Mouse (Mus musculus) stomach, postnatal 0 days (tissue): ENCODE measurements around the gene Cmip.

Experiments used
- CTCF ChIP-seq: IDR thresholded peaks from 2 replicates; pipeline ENCODE4 v1.5.1; 2016; ENCODE audit warnings: antibody characterized with exemption, low read depth, mild to moderate bottlenecking, moderate library complexity
- EP300 ChIP-seq: optimal IDR thresholded peaks from 2 replicates; pipeline ENCODE3; 2016; ENCODE audit warnings: antibody characterized with exemption

DNA sequence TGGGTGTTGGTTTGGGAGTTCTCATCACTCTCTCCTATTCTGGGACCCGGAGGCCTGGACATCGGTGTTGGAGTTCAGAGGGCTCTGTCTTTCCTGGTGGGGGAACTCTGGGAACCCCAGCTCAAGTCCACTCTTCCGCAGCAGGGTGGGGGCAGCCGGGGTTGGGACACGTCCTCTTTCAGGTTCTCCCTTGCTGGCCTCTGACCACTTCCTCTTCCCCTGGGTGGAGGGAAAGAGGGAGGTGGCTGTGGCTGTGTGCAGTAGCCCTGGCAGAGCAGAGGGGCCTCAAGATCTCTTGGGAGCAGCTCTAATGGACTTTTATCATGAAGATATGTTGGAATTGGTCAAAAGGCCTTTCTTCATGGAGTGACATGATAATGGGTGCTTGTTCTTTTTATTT is 225.0 kb downstream of the Cmip start:
- TF ChIP-seq CTCF (no peak), EP300 (no peak)
